Mouse (Mus musculus): ENCODE data around the gene Adamtsl3. TPM values are rescaled to one million over a fixed set of nuclear protein-coding genes. Genes with fewer than 3 reads are reported as not detected.

Gene Adamtsl3
- polyA plus RNA-seq, 1 experiment from 2014 or later: 0.43 TPM

GRCm38 (mm10) chr7:82334000-82334399 lies 1.5 kb upstream of the Adamtsl3 start:
- no peaks in the 10 kb centered on the region for H3K36me3 ChIP-seq
- no peak overlapping the region for H3K4me3 ChIP-seq
- H3K4me1 ChIP-seq (replicated peaks): peaks cover 16% of the 10 kb centered on the region
- no peak for ATAC-seq (ENCODE audit: low FRiP score)
- H3K9me3 ChIP-seq: no peaks in the 10 kb centered on the region
- H3K27me3 ChIP-seq: peaks cover 63% of the 10 kb centered on the region
- 52% methylated on average over 1 of the region's 1 CpGs for WGBS
- no peak overlapping the region for H3K9ac ChIP-seq
- H3K4me2 ChIP-seq: no peak overlapping the region
- H3K27ac ChIP-seq: no peak overlapping the region

DNA sequence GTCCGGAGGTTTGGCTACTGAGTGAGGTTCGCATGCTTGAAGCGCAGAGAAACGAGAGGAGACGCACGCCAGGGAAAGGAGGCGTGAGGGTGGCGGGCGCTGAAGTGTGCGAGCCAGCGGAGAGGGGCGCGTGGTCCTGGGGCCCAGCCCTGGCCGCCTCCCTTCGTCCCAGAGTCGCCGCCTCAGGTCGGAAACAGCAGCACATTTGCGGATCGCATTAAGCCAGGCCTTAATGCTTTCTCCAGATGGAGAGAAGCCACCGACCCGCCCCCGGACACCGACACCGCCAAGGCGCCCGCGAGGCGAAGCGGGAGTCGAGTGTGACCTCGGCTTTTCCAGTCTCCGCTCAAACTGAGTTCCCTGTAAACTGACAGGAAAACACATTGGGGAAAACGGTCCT lies 638 bp downstream of the Adamtsl3 start:
- peak overlapping the region; percentile 92 for H3K4me2 ChIP-seq
- peak overlapping the region; percentile 56 for H3K4me3 ChIP-seq
- WGBS: 1% methylated on average over 34 of the region's 34 CpGs
- peaks cover 16% of the 10 kb centered on the region for H3K4me1 ChIP-seq (replicated peaks)
- ATAC-seq (ENCODE audit: low FRiP score): peak; percentile 58
- H3K9me3 ChIP-seq: no peaks in the 10 kb centered on the region
- no peaks in the 10 kb centered on the region for H3K36me3 ChIP-seq
- H3K27ac ChIP-seq: no peak overlapping the region
- peaks cover 66% of the 10 kb centered on the region for H3K27me3 ChIP-seq
- peak overlapping the region; percentile 67 for H3K9ac ChIP-seq

DNA sequence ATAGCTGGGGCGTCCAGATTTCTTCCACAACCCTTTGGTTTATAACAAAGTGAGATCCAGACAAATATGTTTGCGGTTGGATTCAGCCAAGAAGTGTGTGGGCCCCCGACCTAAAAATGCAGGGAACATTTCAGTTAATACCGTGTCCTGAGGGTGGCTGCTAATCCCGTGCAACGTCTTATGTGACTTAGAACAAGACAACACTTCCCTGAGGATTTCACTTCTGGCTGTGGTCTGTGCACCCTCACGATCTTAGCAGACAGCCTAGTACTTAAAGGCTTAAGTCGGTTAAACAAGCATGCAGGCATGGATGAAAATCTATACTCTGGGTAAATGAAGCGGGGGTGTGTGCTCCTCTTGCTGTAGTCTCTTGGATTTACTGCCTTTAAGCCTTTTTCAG lies 2.6 kb downstream of the Adamtsl3 start:
- ATAC-seq (ENCODE audit: low FRiP score): no peak
- Histone ChIP-seq H3K4me1 (replicated peaks) (peaks cover 20% of the 10 kb centered on the region), H3K4me3 (no peak overlapping the region), H3K36me3 (no peaks in the 10 kb centered on the region), H3K9me3 (no peaks in the 10 kb centered on the region), H3K9ac (no peak overlapping the region), H3K27me3 (peaks cover 60% of the 10 kb centered on the region), H3K27ac (no peak overlapping the region), H3K4me2 (no peak overlapping the region)
- 92% methylated on average over 9 of the region's 9 CpGs for WGBS

GRCm38 (mm10) chr7:82338532-82338931 lies 3.0 kb downstream of the Adamtsl3 start:
- no peak for ATAC-seq (ENCODE audit: low FRiP score)
- no peaks in the 10 kb centered on the region for H3K36me3 ChIP-seq
- no peak overlapping the region for H3K4me3 ChIP-seq
- no peak overlapping the region for H3K4me2 ChIP-seq
- peaks cover 56% of the 10 kb centered on the region for H3K27me3 ChIP-seq
- H3K27ac ChIP-seq: no peak overlapping the region
- no peak overlapping the region for H3K9ac ChIP-seq
- peaks cover 20% of the 10 kb centered on the region for H3K4me1 ChIP-seq (replicated peaks)
- no peaks in the 10 kb centered on the region for H3K9me3 ChIP-seq
- 80% methylated on average over 4 of the region's 4 CpGs for WGBS

- no peaks in the 10 kb centered on the region for H3K9me3 ChIP-seq
- ATAC-seq (ENCODE audit: low FRiP score): no peak
- H3K27ac ChIP-seq: no peak overlapping the region
- H3K4me1 ChIP-seq (replicated peaks): peaks cover 20% of the 10 kb centered on the region
- WGBS: 58% methylated on average over 3 of the region's 3 CpGs
- H3K4me2 ChIP-seq: no peak overlapping the region
- H3K27me3 ChIP-seq: peaks cover 49% of the 10 kb centered on the region
- H3K36me3 ChIP-seq: no peaks in the 10 kb centered on the region
- no peak overlapping the region for H3K9ac ChIP-seq
- no peak overlapping the region for H3K4me3 ChIP-seq
Observed at GRCm38 (mm10) chr7:82339214-82339613, 3.7 kb downstream of the Adamtsl3 start.

DNA sequence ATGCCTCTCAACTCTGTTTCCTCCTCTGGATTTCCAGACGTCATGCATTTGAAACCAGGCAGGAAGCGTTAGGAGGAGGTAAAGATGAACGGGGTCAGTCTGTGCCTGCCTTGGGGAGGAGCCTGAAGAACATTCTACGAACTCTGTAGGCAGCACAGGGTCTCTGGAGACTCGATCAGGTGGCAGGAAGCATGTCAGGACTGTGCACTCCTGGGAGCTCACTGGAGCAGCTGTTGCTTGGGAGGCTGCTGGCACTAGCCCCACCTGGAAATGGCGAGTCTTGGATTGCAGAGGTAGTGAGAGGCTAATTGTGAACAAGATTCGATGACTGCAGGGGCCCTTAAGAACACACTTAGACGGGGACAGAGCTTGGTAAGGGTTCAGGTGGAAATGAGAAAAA lies 6.0 kb downstream of the Adamtsl3 start:
- no peak overlapping the region for H3K9ac ChIP-seq
- no peak overlapping the region for H3K4me2 ChIP-seq
- peaks cover 27% of the 10 kb centered on the region for H3K27me3 ChIP-seq
- WGBS: 47% methylated on average over 8 of the region's 8 CpGs
- no peaks in the 10 kb centered on the region for H3K9me3 ChIP-seq
- no peak overlapping the region for H3K27ac ChIP-seq
- no peak for ATAC-seq (ENCODE audit: low FRiP score)
- peaks cover 4% of the 10 kb centered on the region; the same call in 1 of the 2 replicates for H3K4me1 ChIP-seq (replicated peaks)
- no peaks in the 10 kb centered on the region for H3K36me3 ChIP-seq
- H3K4me3 ChIP-seq: no peak overlapping the region

- 93% methylated on average over 2 of the region's 2 CpGs for WGBS
Observed at GRCm38 (mm10) chr7:82346706-82347105, 11.2 kb downstream of the Adamtsl3 start.

GRCm38 (mm10) chr7:82349796-82350195 lies 14.3 kb downstream of the Adamtsl3 start:
- Histone ChIP-seq H3K36me3 (no peaks in the 10 kb centered on the region), H3K9me3 (no peaks in the 10 kb centered on the region), H3K4me2 (no peak overlapping the region), H3K4me1 (replicated peaks) (no peaks in the 10 kb centered on the region), H3K27ac (no peak overlapping the region), H3K4me3 (no peak overlapping the region), H3K9ac (no peak overlapping the region), H3K27me3 (no peaks in the 10 kb centered on the region)
- 80% methylated on average over 7 of the region's 7 CpGs for WGBS
- ATAC-seq (ENCODE audit: low FRiP score): no peak

More at GRCm38 (mm10) chr7:82346706-82347105, 11.2 kb downstream of the Adamtsl3 start:
- Histone ChIP-seq H3K27me3 (no peaks in the 10 kb centered on the region), H3K4me1 (replicated peaks) (no peaks in the 10 kb centered on the region), H3K4me3 (no peak overlapping the region), H3K27ac (no peak overlapping the region), H3K4me2 (no peak overlapping the region), H3K9ac (no peak overlapping the region), H3K36me3 (no peaks in the 10 kb centered on the region), H3K9me3 (no peaks in the 10 kb centered on the region)
- ATAC-seq (ENCODE audit: low FRiP score): no peak

DNA sequence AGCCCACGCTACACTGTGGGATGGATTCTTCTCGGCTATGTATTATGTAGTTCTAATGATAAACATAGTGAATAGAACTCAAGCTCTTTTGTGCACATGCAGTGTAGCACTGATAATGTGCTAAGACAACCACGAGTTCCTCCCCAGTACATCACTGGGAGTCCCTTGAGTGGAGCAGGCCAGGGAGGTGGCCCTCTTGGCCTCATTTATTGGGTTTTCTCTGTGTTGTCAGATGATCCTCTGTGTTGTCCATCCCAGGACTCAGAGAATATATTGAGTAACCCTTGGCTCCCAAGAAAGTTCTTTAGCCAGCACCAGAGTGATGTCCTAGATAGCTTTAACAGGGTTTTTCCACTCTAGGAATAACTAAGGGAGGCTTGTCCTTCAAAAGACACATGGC lies 14.9 kb downstream of the Adamtsl3 start:
- no peaks in the 10 kb centered on the region for H3K9me3 ChIP-seq
- no peak overlapping the region for H3K27ac ChIP-seq
- no peak overlapping the region for H3K9ac ChIP-seq
- H3K4me3 ChIP-seq: no peak overlapping the region
- H3K36me3 ChIP-seq: no peaks in the 10 kb centered on the region
- 80% methylated on average over 3 of the region's 3 CpGs for WGBS
- no peak for ATAC-seq (ENCODE audit: low FRiP score)
- no peak overlapping the region for H3K4me2 ChIP-seq
- H3K27me3 ChIP-seq: no peaks in the 10 kb centered on the region
- no peaks in the 10 kb centered on the region for H3K4me1 ChIP-seq (replicated peaks)

- no peaks in the 10 kb centered on the region for H3K36me3 ChIP-seq
- no peaks in the 10 kb centered on the region for H3K4me1 ChIP-seq (replicated peaks)
- no peak overlapping the region for H3K27ac ChIP-seq
- 85% methylated on average over 5 of the region's 5 CpGs for WGBS
- no peak overlapping the region for H3K4me2 ChIP-seq
- H3K9me3 ChIP-seq: no peaks in the 10 kb centered on the region
- H3K4me3 ChIP-seq: no peak overlapping the region
- H3K9ac ChIP-seq: no peak overlapping the region
- no peaks in the 10 kb centered on the region for H3K27me3 ChIP-seq
- no peak for ATAC-seq (ENCODE audit: low FRiP score)
Observed at GRCm38 (mm10) chr7:82359146-82359545, 23.7 kb downstream of the Adamtsl3 start.

DNA sequence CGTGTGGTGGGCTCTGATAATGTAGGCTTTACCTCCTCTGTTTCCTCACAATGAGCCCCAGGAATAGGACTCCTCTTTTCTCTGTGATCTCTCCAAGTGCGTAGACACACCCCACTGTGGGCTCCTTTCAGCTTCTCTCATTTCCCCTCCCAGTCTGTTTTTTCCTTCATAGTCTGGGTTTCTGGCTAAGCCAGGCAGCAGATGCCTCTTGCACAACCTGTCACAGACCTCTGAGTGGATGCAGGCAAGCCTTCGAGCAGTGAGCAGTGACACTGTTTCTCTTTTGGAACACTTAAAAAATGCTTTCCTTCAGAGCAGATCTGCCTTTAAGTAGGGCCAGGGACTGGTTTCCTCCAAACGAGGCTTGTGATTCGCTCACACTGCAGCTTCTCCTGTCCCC lies 24.2 kb downstream of the Adamtsl3 start:
- Histone ChIP-seq H3K36me3 (no peaks in the 10 kb centered on the region), H3K9me3 (no peaks in the 10 kb centered on the region), H3K9ac (no peak overlapping the region), H3K27me3 (no peaks in the 10 kb centered on the region), H3K27ac (no peak overlapping the region), H3K4me3 (no peak overlapping the region), H3K4me2 (no peak overlapping the region), H3K4me1 (replicated peaks) (no peaks in the 10 kb centered on the region)
- 79% methylated on average over 5 of the region's 5 CpGs for WGBS
- no peak for ATAC-seq (ENCODE audit: low FRiP score)

DNA sequence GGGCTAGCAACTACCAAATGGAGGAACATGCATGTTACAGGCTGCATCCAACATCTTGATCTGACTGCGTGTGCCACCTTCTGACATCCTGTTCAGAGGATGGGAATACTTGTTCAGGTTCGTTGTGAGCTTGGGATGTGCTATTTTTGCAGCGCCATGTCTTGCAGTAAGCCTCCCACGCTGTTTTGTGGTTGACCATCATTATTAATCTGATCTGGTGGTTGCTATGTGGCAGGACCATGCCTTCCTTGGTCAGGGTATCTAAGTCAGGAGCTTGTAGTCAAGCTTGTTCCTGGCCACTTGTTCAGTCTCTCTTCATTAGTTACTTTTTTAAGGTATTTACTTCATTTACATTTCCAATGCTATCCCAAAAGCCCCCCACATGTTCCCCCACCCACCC lies 24.7 kb downstream of the Adamtsl3 start:
- no peak overlapping the region for H3K4me2 ChIP-seq
- no peaks in the 10 kb centered on the region for H3K4me1 ChIP-seq (replicated peaks)
- no peak for ATAC-seq (ENCODE audit: low FRiP score)
- no peaks in the 10 kb centered on the region for H3K9me3 ChIP-seq
- 91% methylated on average over 4 of the region's 4 CpGs for WGBS
- no peak overlapping the region for H3K4me3 ChIP-seq
- no peak overlapping the region for H3K9ac ChIP-seq
- H3K27ac ChIP-seq: no peak overlapping the region
- H3K27me3 ChIP-seq: no peaks in the 10 kb centered on the region
- no peaks in the 10 kb centered on the region for H3K36me3 ChIP-seq

DNA sequence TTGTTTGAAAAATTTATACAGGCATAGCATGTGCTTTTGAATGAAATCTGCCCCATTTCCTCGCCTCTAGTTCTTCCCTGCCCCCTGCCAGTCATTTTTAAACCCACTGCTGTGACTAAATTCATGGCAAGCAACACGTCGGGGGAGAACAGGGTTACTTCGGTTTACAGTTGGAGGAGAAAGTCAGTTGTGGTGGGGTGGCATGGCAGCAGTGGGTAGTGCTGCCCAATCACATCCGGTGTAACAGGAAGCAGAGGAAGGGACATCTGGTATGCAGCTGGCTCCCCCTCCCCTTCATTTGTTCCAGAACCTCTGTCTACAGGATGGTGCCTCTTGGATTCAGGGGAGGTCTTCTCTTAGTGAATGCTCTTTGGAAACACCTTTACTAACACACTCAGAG lies 25.6 kb downstream of the Adamtsl3 start:
- Histone ChIP-seq H3K9ac (no peak overlapping the region), H3K4me2 (no peak overlapping the region), H3K36me3 (no peaks in the 10 kb centered on the region), H3K27me3 (no peaks in the 10 kb centered on the region), H3K27ac (no peak overlapping the region), H3K4me3 (no peak overlapping the region), H3K4me1 (replicated peaks) (no peaks in the 10 kb centered on the region), H3K9me3 (no peaks in the 10 kb centered on the region)
- ATAC-seq (ENCODE audit: low FRiP score): no peak
- 79% methylated on average over 5 of the region's 5 CpGs for WGBS

GRCm38 (mm10) chr7:82364567-82364966 lies 29.1 kb downstream of the Adamtsl3 start:
- Histone ChIP-seq H3K27me3 (no peaks in the 10 kb centered on the region), H3K4me2 (no peak overlapping the region), H3K36me3 (no peaks in the 10 kb centered on the region), H3K27ac (no peak overlapping the region), H3K9ac (no peak overlapping the region), H3K4me3 (no peak overlapping the region), H3K9me3 (no peaks in the 10 kb centered on the region), H3K4me1 (replicated peaks) (no peaks in the 10 kb centered on the region)
- ATAC-seq (ENCODE audit: low FRiP score): no peak
- 86% methylated on average over 3 of the region's 3 CpGs for WGBS
